Mouse (Mus musculus) left cerebral cortex, adult 9 months (tissue): ENCODE results near the gene Rhox9.
"Not testable (repeated sequence)": the region's sequence is repeated elsewhere in the genome, so short reads cannot be mapped to it uniquely, and the experiment has no call there.

Experiments
- DNase-seq, 2 experiments: peaks; one replicate each; pipeline ENCODE4 v3.0.0; 2022; ENCODE audit warnings: low spot score in 2 of 2

The Rhox9 gene

GRCm38 (mm10) chrX:37901670-37902069, at the start of gene Rhox9:
Rhox9 (minus strand) TSS chrX:37901770.
- DNase-seq, result not testable (repeated sequence)

GRCm38 (mm10) chrX:37916311-37916710, 14.7 kb upstream of the Rhox9 start:
- no peak for DNase-seq

- DNase-seq, result no peak
These were observed 7.0 kb upstream of the Rhox9 start for GRCm38 (mm10) chrX:37908581-37908980.

GRCm38 (mm10) chrX:37903727-37904126, 2.2 kb upstream of the Rhox9 start:
- no peak for DNase-seq

- DNase-seq, result not testable (repeated sequence)
These were observed 4.4 kb downstream of the Rhox9 start, which contains the start of gene Rhox7b for GRCm38 (mm10) chrX:37897132-37897531. Rhox7b (minus strand) TSS chrX:37897232.

GRCm38 (mm10) chrX:37878844-37879243, 22.7 kb downstream of the Rhox9 start, which contains the start of gene Rhox8:
Rhox8 (minus strand) TSS chrX:37878944.
- no peak for DNase-seq

GRCm38 (mm10) chrX:37871641-37872040, 29.9 kb downstream of the Rhox9 start:
- no peak for DNase-seq
